Mouse (Mus musculus) v-Abl transformed pro-B cells (cell line): ENCODE results near the gene Vta1.

Experiments used
- in situ Hi-C, 2 experiments: fragments of 400-800 bp; cut with MboI; formaldehyde crosslinking; loops; one replicate each; pipeline ENCODE4 v1.15.1; 2025; ENCODE audit not compliant: unreplicated experiment in 2 of 2

Vta1 gene

DNA sequence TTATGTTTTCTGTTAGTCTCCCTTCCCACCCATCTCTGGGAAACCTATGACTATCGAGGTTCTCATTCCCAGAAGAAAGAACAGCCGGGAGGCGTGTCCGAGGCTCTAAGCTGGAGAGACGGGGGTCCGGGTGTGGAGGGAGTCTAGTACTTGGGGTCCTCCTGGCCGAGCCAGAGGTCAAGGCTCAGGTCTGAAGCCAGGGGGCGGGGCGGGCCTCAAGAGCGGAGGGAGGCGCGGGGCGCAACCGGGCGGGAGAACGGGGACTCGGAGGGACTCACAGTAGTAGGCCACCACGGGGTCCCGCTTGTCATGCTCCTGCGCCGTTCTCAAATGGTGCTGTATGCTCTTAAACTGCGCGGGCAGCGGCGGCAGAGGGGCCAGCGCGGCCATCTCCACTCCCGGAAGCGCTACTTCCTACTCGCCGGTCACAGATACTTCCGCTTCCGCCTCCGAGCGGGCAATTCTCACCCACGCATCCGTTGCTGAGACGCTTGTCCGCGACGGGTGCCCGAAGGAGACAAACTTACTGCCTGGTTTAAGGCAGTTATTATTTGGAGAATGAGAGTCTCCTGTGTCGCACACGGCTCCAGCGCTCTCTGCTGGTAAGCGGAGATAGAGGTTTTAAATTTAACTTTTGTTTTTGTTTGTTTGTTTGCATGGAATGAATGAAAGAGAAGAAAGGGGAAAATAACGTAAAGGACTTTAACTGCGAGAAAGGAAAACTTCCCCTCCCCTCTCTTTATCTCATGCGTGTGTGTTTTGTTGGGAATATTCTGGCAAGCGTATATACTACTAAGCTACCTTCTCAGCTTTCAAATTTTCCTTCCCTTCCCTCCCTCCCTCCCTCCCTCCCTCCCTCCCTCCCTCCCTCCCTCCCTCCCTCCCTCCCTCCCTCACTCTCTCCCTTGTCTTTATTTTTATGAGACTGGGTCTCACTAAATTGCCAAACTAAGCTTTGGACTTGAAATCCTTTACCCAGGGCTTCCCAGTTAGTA, at the start of gene Vta1, which contains the start of gene Nmbr:
Vta1 (minus strand) TSS at position 489 of the 995 bp plus-strand sequence.
Nmbr (plus strand) TSS at position 520 of the 995 bp plus-strand sequence.
- in situ Hi-C loops, result loop anchor here (10.0 to 25.0 kb wide), 4 partner anchors 251 to 1693 kb away; partner anchors contain the start of genes Adat2 (in 1 of the 2), Pex3 (in 1 of the 2) and Sf3b5 (in 1 of the 2)

DNA sequence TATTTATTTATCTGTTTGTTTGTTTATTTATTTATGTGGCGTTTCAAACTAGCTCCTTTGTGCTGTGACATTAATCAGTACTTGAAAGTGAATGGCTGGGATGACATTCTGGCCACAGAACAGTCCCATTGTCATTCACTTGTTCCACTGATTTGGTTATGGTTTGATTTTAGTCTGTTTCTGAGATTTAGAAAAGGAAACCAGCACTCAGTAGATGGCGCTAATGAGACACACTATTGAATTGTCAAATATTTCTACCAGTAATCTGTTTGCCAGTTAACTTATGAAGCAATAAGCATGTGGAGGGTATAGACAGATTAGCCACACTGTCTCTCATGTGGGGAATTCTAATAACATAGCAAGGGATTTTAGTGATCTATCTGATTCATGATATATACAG, 28.9 kb upstream of the Vta1 start:
- in situ Hi-C loops, result no loop called here

- in situ Hi-C loops, result no loop called here
Observed at GRCm38 (mm10) chr10:14725671-14726070, 20.3 kb upstream of the Vta1 start.

DNA sequence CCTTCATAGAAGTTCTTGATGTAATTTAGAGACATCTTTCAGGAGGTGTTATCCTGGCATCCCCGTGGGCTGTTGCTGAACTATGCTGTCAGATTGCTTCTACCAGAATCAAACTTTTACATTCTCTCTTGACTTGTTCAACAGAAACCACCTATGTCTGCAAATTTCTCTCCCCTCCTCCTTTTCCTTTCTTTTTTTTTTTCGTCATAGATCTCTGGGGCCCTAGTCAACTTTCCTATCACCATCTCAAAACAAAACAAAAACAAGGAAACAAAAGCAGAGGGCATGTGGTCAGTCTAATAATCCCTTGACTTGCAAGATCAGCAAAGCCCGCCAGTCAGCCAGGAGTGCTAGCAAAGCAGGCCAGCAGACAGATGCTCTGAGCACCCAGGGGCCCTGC, 12.8 kb upstream of the Vta1 start, which contains the start of gene Gje1:
Gje1 (minus strand) TSS at position 101 of the 400 bp plus-strand sequence.
- in situ Hi-C loops, result loop anchor here in 1 of 2 experiments (25.0 kb wide), 2 partner anchors 1281 to 1706 kb away; partner anchors contain the start of gene Sf3b5

- in situ Hi-C loops, result loop anchor here (5.0 to 25.0 kb wide), 5 partner anchors 249 to 1692 kb away; partner anchors contain the start of genes Adat2 (in 1 of the 2), Pex3 (in 1 of the 2) and Sf3b5 (in 1 of the 2)
Observed at GRCm38 (mm10) chr10:14703830-14704420, 1.4 kb downstream of the Vta1 start.

DNA sequence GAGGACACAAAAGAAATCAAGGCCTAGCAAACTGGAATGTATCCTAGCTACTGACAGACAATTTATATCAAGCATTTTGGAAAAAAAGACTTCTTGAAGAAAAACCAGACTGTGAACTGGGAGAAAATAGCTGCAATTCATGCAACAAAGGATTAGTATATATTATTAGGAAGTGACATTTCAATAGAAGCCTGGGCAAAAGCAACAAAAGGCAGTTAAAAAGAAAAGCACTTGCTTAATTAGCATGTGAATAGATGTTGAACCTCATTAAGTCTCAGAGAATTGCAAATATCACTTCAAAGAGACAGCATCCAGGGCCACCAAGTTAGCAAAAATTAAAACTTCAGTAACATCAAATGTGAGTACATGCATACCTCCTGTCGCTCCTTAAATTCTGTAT, 2.1 kb downstream of the Vta1 start:
- in situ Hi-C loops, result loop anchor here (5.0 to 25.0 kb wide), 5 partner anchors 248 to 1691 kb away; partner anchors contain the start of genes Adat2 (in 1 of the 2), Pex3 (in 1 of the 2) and Sf3b5 (in 1 of the 2)

DNA sequence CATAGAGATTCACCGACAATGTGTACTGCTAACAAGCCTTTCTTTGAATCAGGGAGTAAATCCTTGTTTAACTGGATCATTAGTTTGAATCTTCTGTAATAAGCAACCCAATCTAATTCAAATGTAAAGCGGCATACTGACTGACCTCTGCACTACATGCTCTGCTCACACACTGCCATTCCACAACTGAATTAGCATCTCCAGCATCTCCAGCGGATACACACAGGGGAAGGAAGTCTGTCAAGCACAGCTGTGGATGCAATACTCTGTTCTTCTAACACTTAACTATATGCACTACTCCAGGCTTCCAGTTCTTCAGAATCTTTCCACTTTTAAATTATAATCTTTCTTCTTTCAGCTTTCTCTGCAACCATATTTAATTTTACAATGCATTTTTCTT, 15.0 kb downstream of the Vta1 start:
- in situ Hi-C loops, result loop anchor here (25.0 kb wide), 2 partner anchors 1153 to 1503 kb away; partner anchors contain the start of genes Ltv1 (in 1 of the 2) and Zc2hc1b (in 1 of the 2)

DNA sequence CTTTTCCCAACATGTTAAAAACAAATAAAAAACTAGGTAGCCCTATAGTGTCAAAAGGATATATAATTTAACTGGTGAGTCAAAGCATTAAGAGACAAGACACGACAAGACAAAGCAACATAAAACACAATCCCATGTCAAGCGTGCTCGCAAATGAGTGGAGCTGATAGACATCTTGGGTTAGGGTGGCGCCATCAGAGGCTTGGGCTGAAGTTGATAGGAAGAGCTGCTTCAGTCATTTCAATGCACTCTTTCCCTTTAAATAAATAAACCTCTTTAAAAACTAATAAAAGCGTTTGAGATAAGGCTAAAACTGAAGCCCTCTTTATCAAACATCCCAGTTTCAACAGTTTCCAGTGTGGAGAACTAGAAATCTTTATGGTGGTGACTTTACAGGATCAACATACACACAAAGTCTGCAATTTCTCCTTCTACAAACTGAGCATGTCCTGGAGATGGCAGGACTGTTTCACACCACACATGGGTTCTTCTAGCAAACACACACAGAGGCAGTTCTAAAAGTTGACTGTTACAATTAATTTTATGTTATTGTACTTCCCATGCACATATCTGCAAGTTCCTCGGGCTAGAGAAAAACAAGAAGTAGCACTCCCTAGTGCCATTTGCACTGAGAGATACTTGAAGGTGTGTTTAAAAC, 16.4 kb downstream of the Vta1 start:
- in situ Hi-C loops, result loop anchor here (25.0 kb wide), 2 partner anchors 1152 to 1502 kb away; partner anchors contain the start of genes Ltv1 (in 1 of the 2) and Zc2hc1b (in 1 of the 2)

DNA sequence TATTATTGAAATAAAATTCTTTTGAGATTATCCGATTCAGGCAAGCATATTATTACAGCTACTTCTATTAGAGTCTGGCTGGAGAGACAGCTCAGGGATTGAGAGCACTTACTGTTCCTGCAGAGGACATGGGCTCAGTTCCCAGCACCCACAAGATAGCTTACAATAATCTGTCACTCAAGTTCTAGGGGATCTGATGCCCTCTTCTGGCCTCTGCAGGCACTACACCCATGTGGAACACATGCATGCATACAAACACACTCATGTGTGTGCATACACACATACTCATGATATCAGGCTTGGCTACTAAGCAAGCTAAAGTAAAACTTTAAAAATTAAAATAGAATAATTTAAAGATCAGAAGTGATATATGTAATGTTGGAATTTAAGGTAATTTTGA, 19.7 kb downstream of the Vta1 start:
- in situ Hi-C loops, result loop anchor here (25.0 kb wide), 2 partner anchors 1148 to 1498 kb away; partner anchors contain the start of genes Ltv1 (in 1 of the 2) and Zc2hc1b (in 1 of the 2)

DNA sequence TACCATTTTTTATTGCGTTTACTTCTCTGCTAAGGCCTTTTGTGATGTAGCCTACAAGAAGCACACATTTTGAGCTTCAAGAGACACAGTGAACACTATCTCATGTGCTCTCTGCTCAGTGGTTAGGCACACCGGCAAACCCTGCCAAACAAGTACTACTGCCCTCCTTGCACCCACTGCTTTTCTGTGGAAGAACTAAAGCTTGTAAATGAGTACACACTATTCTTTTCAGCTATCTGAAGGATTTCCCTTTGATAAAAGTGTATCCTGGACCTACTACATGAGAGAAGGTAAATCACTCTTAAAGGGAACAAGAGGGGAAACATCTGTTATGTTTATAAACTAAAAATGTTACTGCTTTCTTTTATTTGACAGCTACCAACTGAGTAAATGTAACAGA, 39.2 kb downstream of the Vta1 start:
- in situ Hi-C loops, result loop anchor here in 1 of 2 experiments (25.0 kb wide), 1 partner anchor 1254 kb away; no protein-coding TSS in a partner anchor

- in situ Hi-C loops, result loop anchor here in 1 of 2 experiments (25.0 kb wide), 1 partner anchor 1249 kb away; no protein-coding TSS in a partner anchor
Observed at GRCm38 (mm10) chr10:14660875-14661274, 44.5 kb downstream of the Vta1 start.

DNA sequence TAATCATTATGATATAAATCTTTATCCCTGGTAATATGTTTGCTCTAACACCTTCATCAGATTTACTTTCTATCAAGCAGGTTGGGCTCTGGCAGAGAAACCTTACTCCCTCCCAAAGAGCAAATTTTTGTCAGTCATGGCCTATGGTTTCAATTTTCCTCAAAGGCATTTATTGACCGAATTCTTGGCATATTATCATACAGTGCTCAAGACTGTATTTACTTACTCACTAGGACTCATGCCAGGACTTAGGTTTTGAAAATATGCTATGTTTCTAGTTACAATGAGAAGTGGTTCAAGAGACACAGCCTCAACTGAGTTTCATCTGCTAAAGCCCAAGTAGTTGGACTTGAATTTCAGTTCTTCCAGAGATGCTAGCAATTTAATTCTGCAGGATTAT, 65.7 kb downstream of the Vta1 start:
- in situ Hi-C loops, result no loop called here

DNA sequence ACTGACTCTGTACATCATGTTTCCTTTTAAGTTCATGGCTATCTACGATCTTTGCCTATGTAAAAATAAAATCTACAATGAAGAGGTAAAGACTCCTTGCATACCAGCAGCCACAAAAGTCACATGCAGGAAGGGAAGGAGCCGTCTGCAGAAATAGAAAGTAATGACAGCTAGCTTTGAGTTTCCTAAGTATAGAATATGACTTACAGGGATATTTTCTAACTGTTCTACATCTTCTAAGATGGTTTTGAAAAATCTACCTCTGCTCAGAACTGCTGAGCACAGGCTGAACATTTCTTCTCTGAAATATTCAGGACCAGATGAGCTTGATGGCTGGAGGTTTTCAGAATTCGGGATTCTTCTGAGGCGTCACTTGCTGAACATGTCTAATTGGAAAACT, 66.3 kb downstream of the Vta1 start:
- in situ Hi-C loops, result no loop called here

DNA sequence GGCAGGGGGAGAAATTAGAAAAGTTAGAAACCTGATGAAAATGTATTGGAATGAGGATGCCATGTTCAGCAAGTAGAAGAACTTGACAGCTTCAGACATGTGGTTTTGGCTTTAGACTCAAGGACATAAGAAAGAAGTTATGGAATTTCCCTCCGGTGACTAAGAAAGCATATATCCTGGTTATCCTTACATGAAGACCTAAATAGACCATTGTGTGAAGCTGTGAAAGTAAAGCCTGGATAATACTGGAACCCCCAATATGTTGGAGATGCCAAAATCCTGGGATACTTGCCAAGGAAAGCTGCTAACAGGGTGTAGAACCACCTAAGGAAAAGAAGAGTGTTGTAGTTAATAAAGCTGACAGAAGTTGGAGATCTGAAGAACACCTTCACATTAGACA, 79.7 kb downstream of the Vta1 start:
- in situ Hi-C loops, result no loop called here

- in situ Hi-C loops, result no loop called here
Observed at GRCm38 (mm10) chr10:14619156-14619555, 86.2 kb downstream of the Vta1 start.

- in situ Hi-C loops, result no loop called here
Observed at GRCm38 (mm10) chr10:14618301-14618700, 87.1 kb downstream of the Vta1 start.

- in situ Hi-C loops, result no loop called here
Observed at GRCm38 (mm10) chr10:14615441-14615840, 89.9 kb downstream of the Vta1 start.

DNA sequence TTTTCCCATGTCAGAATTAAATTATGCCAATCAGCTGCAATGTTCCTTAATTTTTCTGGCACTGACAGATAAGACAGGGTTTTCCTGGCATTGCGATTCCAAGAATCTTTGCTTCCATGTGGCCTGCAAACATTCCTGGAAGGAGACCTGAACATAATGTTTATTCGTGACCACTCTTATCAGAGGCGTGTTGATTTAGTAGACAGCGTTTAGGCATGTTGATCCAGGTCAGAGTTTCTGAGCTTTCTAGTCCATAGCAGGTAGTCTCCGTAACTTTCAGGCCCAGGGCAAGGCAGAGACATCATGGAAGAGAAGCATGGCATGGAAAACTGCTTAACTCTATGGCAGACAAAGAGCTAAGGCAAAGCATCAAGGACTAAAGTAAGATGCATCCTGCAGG, 97.8 kb downstream of the Vta1 start:
- in situ Hi-C loops, result no loop called here
